Mouse (Mus musculus) kidney, adult 2 months (tissue): ENCODE data around the gene Dolpp1.
A peak's percentile ranks its signal among the peaks of the same experiment; 100 is the strongest.

Experiments
- CTCF ChIP-seq: fragments of 200-500 bp; conservative IDR thresholded peaks from 2 replicates; pipeline ENCODE4 v1.5.1; 2011; ENCODE audit warnings: low read depth, mild to moderate bottlenecking, control low read depth, low read length, moderate library complexity, mixed read lengths; ENCODE audit not compliant: insufficient read depth, insufficient read length
- POLR2A ChIP-seq: fragments of 200-500 bp; IDR thresholded peaks from one replicate; pipeline ENCODE4 v1.6.1; 2011; ENCODE audit warnings: low read depth, low read length, control low read depth

DNA sequence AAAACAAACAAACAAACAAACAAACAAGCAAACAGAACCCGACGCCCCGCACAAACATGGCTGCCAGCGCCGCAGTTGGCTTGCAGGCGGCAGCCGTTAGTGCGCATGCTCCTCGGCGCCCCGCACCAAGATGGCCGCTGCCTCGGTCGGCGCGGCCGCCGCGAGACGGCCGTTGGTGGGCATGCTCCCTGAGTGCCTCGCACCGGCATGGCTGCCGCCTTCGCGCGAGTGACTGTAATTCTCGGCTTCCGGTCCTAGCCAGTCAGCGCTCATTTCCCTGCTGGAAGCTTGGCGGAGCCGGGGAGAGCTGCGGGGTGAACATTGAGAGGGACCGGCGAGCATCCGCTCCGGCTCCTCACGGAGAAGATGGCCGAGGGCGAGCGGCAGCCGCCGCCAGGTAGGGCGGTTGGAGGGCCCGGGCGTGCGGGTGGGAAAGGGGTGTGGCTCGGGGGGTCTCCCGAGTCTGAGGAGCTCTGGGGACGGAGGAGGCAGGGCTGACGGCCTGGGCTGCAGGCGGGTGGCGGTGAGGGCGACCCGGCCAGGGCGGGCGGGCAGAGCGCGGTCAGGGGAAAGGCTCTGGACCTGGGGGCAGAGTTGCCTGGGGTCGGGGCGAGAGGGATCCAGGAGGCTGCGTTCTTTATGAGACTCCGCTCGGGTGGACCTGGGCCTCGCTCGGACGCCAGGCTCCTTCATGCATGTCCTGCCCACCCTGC lies 24.0 kb downstream of the Dolpp1 start, which contains the start of gene Ptpa:
- TF ChIP-seq CTCF (no peak), POLR2A (peak; percentile 90)
